In the genomic region with DNA sequence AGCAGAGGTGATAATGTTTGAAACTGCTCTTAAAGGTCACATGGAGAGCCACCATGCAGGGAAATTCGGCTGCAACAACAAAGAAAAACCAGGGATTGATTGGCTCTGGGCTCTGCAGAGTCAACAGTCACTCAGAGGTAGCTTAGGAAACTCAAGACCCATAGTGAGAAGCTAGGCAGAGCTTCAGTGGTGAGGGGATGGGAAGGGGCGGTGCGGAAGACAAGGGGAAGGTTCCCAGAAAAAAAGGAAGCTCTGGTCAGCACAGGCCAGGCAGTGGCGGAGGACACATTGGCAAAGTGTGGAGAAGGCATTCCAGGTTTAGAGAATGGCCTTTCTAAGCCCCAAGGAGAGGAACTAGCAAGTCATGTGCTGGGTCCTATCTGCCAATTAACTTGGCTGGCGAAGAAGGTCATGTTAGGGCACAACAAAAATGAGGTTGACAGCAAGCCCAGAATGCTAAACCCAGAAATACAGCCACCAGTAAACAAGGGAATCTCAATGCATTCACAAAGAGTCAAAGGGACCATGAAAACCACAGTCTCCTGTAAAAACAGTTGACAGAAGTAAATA, we compare ENCODE assay signal across 13 mouse cellular contexts. TPM values are rescaled to one million over a fixed set of nuclear protein-coding genes. Genes with fewer than 3 reads are reported as not detected.
DNase-seq lines count a peak whose midpoint lies in the region; ATAC-seq and TF ChIP-seq lines count a peak whose summit lies in the region.
"Had no signal": no experiment of that assay in that cellular context is flagged by ENCODE, and none has a peak within 500 bp of the region (broad histone marks: within the 10 kb centered on the region; RNA-seq: fewer than 3 reads in every experiment).

No protein-coding gene starts in this region.

- no peaks in the 10 kb centered on the region for H3K9me3 ChIP-seq in forebrain, postnatal 0 days (ENCODE audit: low read length)
- H3K9me3 ChIP-seq in forebrain, embryonic 12.5 days: no peaks in the 10 kb centered on the region
- no peaks in the 10 kb centered on the region for H3K9me3 ChIP-seq in heart, postnatal 0 days (replicated peaks; ENCODE audit: control insufficient read depth, low read length)
- H3K9me3 ChIP-seq: forebrain, embryonic 15.5 days had no signal

- no peak for TF ChIP-seq EP300 in heart, postnatal 0 days (IDR thresholded peaks at IDR 0.05; ENCODE audit: low read depth)

- no peaks in the 10 kb centered on the region for H3K36me3 ChIP-seq in forebrain, postnatal 0 days (ENCODE audit: insufficient read depth)
- no peaks in the 10 kb centered on the region for H3K36me3 ChIP-seq in forebrain, embryonic 12.5 days (replicated peaks)
- no peaks in the 10 kb centered on the region for H3K36me3 ChIP-seq in heart, postnatal 0 days (replicated peaks; ENCODE audit: control insufficient read depth, insufficient read depth, low read length)
- H3K36me3 ChIP-seq: forebrain, embryonic 15.5 days had no signal

- no peaks in the 10 kb centered on the region for H3K4me1 ChIP-seq in forebrain, postnatal 0 days (ENCODE audit: insufficient read depth)
- no peaks in the 10 kb centered on the region for H3K4me1 ChIP-seq in forebrain, embryonic 12.5 days
- 0 out of 2 replicates have a peak, but pooled peaks cover 10% of the 10 kb centered on the region for H3K4me1 ChIP-seq in heart, postnatal 0 days (ENCODE audit: control insufficient read depth, insufficient read depth)
- H3K4me1 ChIP-seq: forebrain, embryonic 15.5 days had no signal

- H3K27ac ChIP-seq in forebrain, postnatal 0 days (ENCODE audit: low read depth, low read length): no peak overlapping the region
- no peak overlapping the region for H3K27ac ChIP-seq in forebrain, embryonic 12.5 days
- H3K27ac ChIP-seq in heart, postnatal 0 days (ENCODE audit: low read depth): peak overlapping the region; percentile 85
- H3K27ac ChIP-seq: forebrain, embryonic 15.5 days; macrophage had no signal

- H3K27me3 ChIP-seq in forebrain, postnatal 0 days (ENCODE audit: insufficient read depth, low read length): no peaks in the 10 kb centered on the region
- no peaks in the 10 kb centered on the region for H3K27me3 ChIP-seq in forebrain, embryonic 12.5 days
- H3K27me3 ChIP-seq in heart, postnatal 0 days (ENCODE audit: control insufficient read depth, insufficient read depth, low read length): no peaks in the 10 kb centered on the region
- H3K27me3 ChIP-seq: forebrain, embryonic 15.5 days had no signal

- intact Hi-C loops in left cerebral cortex, postnatal 25 days (cut with DNase I): no loop called here
- intact Hi-C loops in left cerebral cortex, postnatal 36 days (cut with DNase I): no loop called here

- no peak overlapping the region for H3K4me2 ChIP-seq in forebrain, postnatal 0 days (ENCODE audit: low read depth)
- H3K4me2 ChIP-seq in forebrain, embryonic 12.5 days: no peak overlapping the region
- no peak overlapping the region for H3K4me2 ChIP-seq in heart, postnatal 0 days (ENCODE audit: low read depth, low read length)
- H3K4me2 ChIP-seq: forebrain, embryonic 15.5 days had no signal

- peak; percentile 7 for DNase-seq in forebrain, postnatal 0 days
- DNase-seq in left cerebral cortex, postnatal 25 days (ENCODE audit: low spot score in 2 of 2): peak; percentile 7 to 35
- no peak for DNase-seq in left cerebral cortex, postnatal 36 days (ENCODE audit: low spot score in 2 of 2)
- peak; percentile 15 to 42 for DNase-seq in adrenal gland, postnatal 36 days
- peak; percentile 78 for DNase-seq in heart, postnatal 0 days (ENCODE audit: low spot score)
- DNase-seq in thymus, postnatal 0 days (ENCODE audit: low spot score): no peak
- DNase-seq in c-Kit-positive CD71-positive TER-119-positive erythroid progenitor cells, embryonic 14.5 days (ENCODE audit: low spot score): no peak
- DNase-seq: spleen, adult 18-20 months; thymus, postnatal 4 days had no signal

- H3K4me3 ChIP-seq in forebrain, postnatal 0 days (ENCODE audit: low read depth, low read length): no peak overlapping the region
- no peak overlapping the region for H3K4me3 ChIP-seq in forebrain, embryonic 12.5 days (replicated peaks)
- H3K4me3 ChIP-seq in heart, postnatal 0 days (ENCODE audit: low read depth, low read length): no peak overlapping the region
- H3K4me3 ChIP-seq: forebrain, embryonic 15.5 days had no signal

- 66% methylated on average over 5 of the region's 5 CpGs for WGBS in forebrain, postnatal 0 days
- WGBS in forebrain, embryonic 12.5 days: 75% methylated on average over 5 of the region's 5 CpGs
- 56% methylated on average over 5 of the region's 5 CpGs for WGBS in heart, postnatal 0 days

- no peak for ATAC-seq in forebrain, postnatal 0 days
- no peak for ATAC-seq in forebrain, embryonic 12.5 days (ENCODE audit: low FRiP score)
- ATAC-seq in heart, postnatal 0 days (ENCODE audit: insufficient read depth, low read depth): peak; percentile 70
- ATAC-seq: CD4-positive, CD25-positive, alpha-beta regulatory T cell, adult 4 months; forebrain, embryonic 15.5 days had no signal

- TF ChIP-seq CTCF in forebrain, postnatal 0 days (IDR thresholded peaks at IDR 0.05; ENCODE audit: low read depth): no peak
- TF ChIP-seq CTCF in heart, postnatal 0 days (IDR thresholded peaks at IDR 0.05; ENCODE audit: low read depth): no peak

- H3K9ac ChIP-seq in forebrain, postnatal 0 days: no peak overlapping the region
- no peak overlapping the region for H3K9ac ChIP-seq in forebrain, embryonic 12.5 days
- H3K9ac ChIP-seq in heart, postnatal 0 days (replicated peaks; ENCODE audit: low read depth, low read length): no peak overlapping the region
- H3K9ac ChIP-seq: forebrain, embryonic 15.5 days had no signal

RNA-seq across cellular contexts. Expression of gene Larp7, which starts 25.6 kb away (rescaled TPM):
- 23.9 and 27.1 TPM in 2 replicates for total RNA-seq in forebrain, postnatal 0 days (2014; rRNA removed)
- polyA plus RNA-seq in forebrain, postnatal 0 days (2015; fragmentation: Nextera tagmentation; extraction: Ambion mirVana): 27.7 and 32.1 TPM in 2 replicates
- 72.5 and 75.1 TPM in 2 replicates for polyA plus RNA-seq in forebrain, embryonic 12.5 days (2016; fragmentation: Nextera tagmentation; extraction: Ambion mirVana)
- total RNA-seq in left cerebral cortex, postnatal 25 days (2021): 10 to 100 TPM; 17.8 to 20.1 TPM
- 10 to 100 TPM; 16.7 to 17.3 TPM for total RNA-seq in left cerebral cortex, postnatal 36 days (2021)
- total RNA-seq in adrenal gland, postnatal 36 days (2021): 10 to 100 TPM; 21.8 to 23.7 TPM
- total RNA-seq in heart, postnatal 0 days (2014; rRNA removed; ENCODE audit: low replicate concordance): 8.2 and 16.5 TPM in 2 replicates
- 36.5 and 41.5 TPM in 2 replicates for polyA plus RNA-seq in heart, postnatal 0 days (2015; fragmentation: Nextera tagmentation; extraction: Ambion mirVana)
- 58.7 and 59.8 TPM in 2 replicates for polyA plus RNA-seq in thymus, postnatal 0 days (2015; fragmentation: Nextera tagmentation; extraction: Ambion mirVana)

RNA-seq across cellular contexts. Expression of gene Zgrf1, which starts 25.7 kb away (rescaled TPM):
- total RNA-seq in forebrain, postnatal 0 days (2014; rRNA removed): 1.8 and 3.8 TPM in 2 replicates
- 0.70 and 1.3 TPM in 2 replicates for polyA plus RNA-seq in forebrain, postnatal 0 days (2015; fragmentation: Nextera tagmentation; extraction: Ambion mirVana)
- polyA plus RNA-seq in forebrain, embryonic 12.5 days (2016; fragmentation: Nextera tagmentation; extraction: Ambion mirVana): 16.5 and 20.0 TPM in 2 replicates
- total RNA-seq in left cerebral cortex, postnatal 25 days (2021): 1 to 10 TPM; 2.4 to 2.6 TPM
- 1 to 10 TPM; 2.6 to 3.6 TPM for total RNA-seq in left cerebral cortex, postnatal 36 days (2021)
- 1 to 10 TPM; 1.3 to 1.5 TPM for total RNA-seq in adrenal gland, postnatal 36 days (2021)
- total RNA-seq in heart, postnatal 0 days (2014; rRNA removed; ENCODE audit: low replicate concordance): 5.9 and 6.4 TPM in 2 replicates
- 1.9 and 2.3 TPM in 2 replicates for polyA plus RNA-seq in heart, postnatal 0 days (2015; fragmentation: Nextera tagmentation; extraction: Ambion mirVana)
- polyA plus RNA-seq in thymus, postnatal 0 days (2015; fragmentation: Nextera tagmentation; extraction: Ambion mirVana): 4.5 and 4.9 TPM in 2 replicates

RNA-seq across cellular contexts. Expression of gene Ank2, which starts 28.4 kb away (rescaled TPM):
- 508 and 575 TPM in 2 replicates for total RNA-seq in forebrain, postnatal 0 days (2014; rRNA removed)
- 62.0 and 160 TPM in 2 replicates for polyA plus RNA-seq in forebrain, postnatal 0 days (2015; fragmentation: Nextera tagmentation; extraction: Ambion mirVana)
- 118 and 121 TPM in 2 replicates for polyA plus RNA-seq in forebrain, embryonic 12.5 days (2016; fragmentation: Nextera tagmentation; extraction: Ambion mirVana)
- total RNA-seq in left cerebral cortex, postnatal 25 days (2021): 100 to 1,000 TPM; 905 to 944 TPM
- total RNA-seq in left cerebral cortex, postnatal 36 days (2021): 100 to 1,000 TPM; 847 to 969 TPM
- total RNA-seq in adrenal gland, postnatal 36 days (2021): 10 to 100 TPM; 38.6 to 42.5 TPM
- 138 and 177 TPM in 2 replicates for total RNA-seq in heart, postnatal 0 days (2014; rRNA removed; ENCODE audit: low replicate concordance)
- polyA plus RNA-seq in heart, postnatal 0 days (2015; fragmentation: Nextera tagmentation; extraction: Ambion mirVana): 38.8 and 45.1 TPM in 2 replicates
- 1.3 TPM in 2 replicates for polyA plus RNA-seq in thymus, postnatal 0 days (2015; fragmentation: Nextera tagmentation; extraction: Ambion mirVana)

Comparison
In these comparisons a context has a peak if more than half of its experiments do, and no peak if none do; other contexts are left out.
1. DNase-seq: peak in forebrain, postnatal 0 days (single experiment), left cerebral cortex, postnatal 25 days (2 of 2), adrenal gland, postnatal 36 days (2 of 2) and heart, postnatal 0 days (single experiment); none in left cerebral cortex, postnatal 36 days (0 of 2), thymus, postnatal 0 days (single experiment) and c-Kit-positive CD71-positive TER-119-positive erythroid progenitor cells, embryonic 14.5 days (single experiment).